Mouse (Mus musculus) gastrocnemius, adult 8-10 months (tissue): ENCODE measurements around the gene Ankrd44. TPM values are rescaled to one million over a fixed set of nuclear protein-coding genes. Genes with fewer than 3 reads are reported as not detected.

Source experiments
- DNase-seq, 2 experiments: peaks; one replicate each; pipeline ENCODE4 v3.0.0; 2022; ENCODE audit warnings: low spot score in 2 of 2
- microRNA-seq: library from miRNA; unstranded; fragments of <30 nt; microRNA quantifications from one replicate; pipeline ENCODE4 v1.2.0, GENCODE M21; 2022
- total RNA-seq, 4 experiments: library from RNA; stranded (reverse); gene quantifications; 2 replicates each; pipeline ENCODE4 v1.2.4; 2022

Gene Ankrd44
- total RNA-seq, 4 experiments from 2014 or later = 4.0 to 6.9 (median 5.7) TPM

- DNase-seq = no peak
Measured at GRCm38 (mm10) chr1:54648237-54648636, 277.9 kb downstream of the Ankrd44 start.

- DNase-seq = no peak
Measured at GRCm38 (mm10) chr1:54647335-54647745, 278.8 kb downstream of the Ankrd44 start.

- no peak for DNase-seq
Measured at GRCm38 (mm10) chr1:54640184-54640795, 285.9 kb downstream of the Ankrd44 start.

- no peak for DNase-seq
Measured at GRCm38 (mm10) chr1:54639506-54640078, 286.6 kb downstream of the Ankrd44 start.

- DNase-seq = no peak
Measured at GRCm38 (mm10) chr1:54639076-54639475, 287.1 kb downstream of the Ankrd44 start.

- DNase-seq = no peak
Measured at GRCm38 (mm10) chr1:54637340-54637739, 288.8 kb downstream of the Ankrd44 start.

- DNase-seq = no peak
Measured at GRCm38 (mm10) chr1:54629106-54629505, 297.1 kb downstream of the Ankrd44 start.

- no peak for DNase-seq
Measured at GRCm38 (mm10) chr1:54614963-54615362, 311.2 kb downstream of the Ankrd44 start.

- no peak for DNase-seq
Measured at GRCm38 (mm10) chr1:54612344-54612743, 313.8 kb downstream of the Ankrd44 start.

- DNase-seq = no peak
Measured at GRCm38 (mm10) chr1:54611891-54612290, 314.3 kb downstream of the Ankrd44 start.

- DNase-seq = no peak
Measured at GRCm38 (mm10) chr1:54606936-54607335, 319.3 kb downstream of the Ankrd44 start.

- DNase-seq = no peak
Measured at GRCm38 (mm10) chr1:54601692-54602091, 324.5 kb downstream of the Ankrd44 start.

- DNase-seq = no peak
Measured at GRCm38 (mm10) chr1:54600275-54600674, 325.9 kb downstream of the Ankrd44 start.

GRCm38 (mm10) chr1:54597594-54598217 is 328.5 kb downstream of the Ankrd44 start:
- no peak for DNase-seq

GRCm38 (mm10) chr1:54596151-54596550 is 330.0 kb downstream of the Ankrd44 start:
- DNase-seq = no peak

Small RNAs within 50 kb of the gene (microRNA-seq; reads per million reads assigned to microRNA genes)
- not detected for gene Gm24053

Other genes starting within 250 kb of the Ankrd44 start
- 10 to 100 TPM; 45.9 to 57.9 (median 52.4) TPM for gene Sf3b1, start 101.1 kb upstream of the Ankrd44 start, total RNA-seq
- gene Coq10b, start 126.4 kb upstream of the Ankrd44 start, total RNA-seq = 10 to 100 TPM; 13.4 to 22.4 (median 19.9) TPM
- gene Hspe1, start 161.7 kb upstream of the Ankrd44 start, total RNA-seq = 100 to 1,000 TPM in 2 of 4 experiments, 10 to 100 TPM in 2; 83.2 to 102 (median 92.9) TPM
- gene Hspd1, start 161.9 kb upstream of the Ankrd44 start, total RNA-seq = 100 to 1,000 TPM; 158 to 189 (median 168) TPM
- gene Mob4, start 204.8 kb upstream of the Ankrd44 start, total RNA-seq = 10 to 100 TPM; 33.1 to 39.3 (median 37.1) TPM